Mouse (Mus musculus): ENCODE results near the gene Islr. TPM values are rescaled to one million over a fixed set of nuclear protein-coding genes. Genes with fewer than 3 reads are reported as not detected.

Gene Islr
- polyA plus RNA-seq, 1 experiment from 2014 or later, result 4.2 TPM

- H3K4me2 ChIP-seq, result no peak overlapping the region
- H3K4me1 ChIP-seq (replicated peaks), result peaks cover 18% of the 10 kb centered on the region; the same call in 1 of the 2 replicates
- H3K4me3 ChIP-seq (replicated peaks), result no peak overlapping the region
- no peaks in the 10 kb centered on the region for H3K36me3 ChIP-seq
- DNase-seq, result no peak
- ATAC-seq (ENCODE audit: low read depth), result no peak
- no peak overlapping the region for H3K9ac ChIP-seq
- peaks cover 76% of the 10 kb centered on the region for H3K27me3 ChIP-seq
- H3K27ac ChIP-seq, result no peak overlapping the region
- 40% methylated on average over 9 of the region's 9 CpGs for WGBS (ENCODE audit: insufficient replicate concordance)
- no peaks in the 10 kb centered on the region for H3K9me3 ChIP-seq (replicated peaks)
Observed at GRCm38 (mm10) chr9:58194222-58194621, 9.9 kb downstream of the Islr start.

GRCm38 (mm10) chr9:58184456-58184855, 19.6 kb downstream of the Islr start:
- Histone ChIP-seq H3K27me3 (no peaks in the 10 kb centered on the region), H3K4me3 (replicated peaks) (no peak overlapping the region), H3K4me1 (replicated peaks) (no peaks in the 10 kb centered on the region), H3K4me2 (no peak overlapping the region), H3K9me3 (replicated peaks) (no peaks in the 10 kb centered on the region), H3K27ac (no peak overlapping the region), H3K36me3 (no peaks in the 10 kb centered on the region), H3K9ac (no peak overlapping the region)
- no peak for DNase-seq
- WGBS (ENCODE audit: insufficient replicate concordance), result 64% methylated on average over 6 of the region's 6 CpGs
- no peak for ATAC-seq (ENCODE audit: low read depth)

- no peak for ATAC-seq (ENCODE audit: low read depth)
Observed at GRCm38 (mm10) chr9:58179390-58179789, 24.7 kb downstream of the Islr start.

GRCm38 (mm10) chr9:58177165-58177564, 26.9 kb downstream of the Islr start:
- no peaks in the 10 kb centered on the region for H3K4me1 ChIP-seq (replicated peaks)
- H3K4me3 ChIP-seq (replicated peaks), result no peak overlapping the region
- H3K9me3 ChIP-seq (replicated peaks), result no peaks in the 10 kb centered on the region
- DNase-seq (no peak), ATAC-seq (ENCODE audit: low read depth) (no peak)
- no peak overlapping the region for H3K9ac ChIP-seq
- H3K4me2 ChIP-seq, result no peak overlapping the region
- H3K27ac ChIP-seq, result no peak overlapping the region
- H3K27me3 ChIP-seq, result no peaks in the 10 kb centered on the region
- WGBS (ENCODE audit: insufficient replicate concordance), result 48% methylated on average over 4 of the region's 4 CpGs
- H3K36me3 ChIP-seq, result no peaks in the 10 kb centered on the region

More at GRCm38 (mm10) chr9:58179390-58179789, 24.7 kb downstream of the Islr start:
- Histone ChIP-seq H3K27me3 (no peaks in the 10 kb centered on the region), H3K4me2 (no peak overlapping the region), H3K27ac (no peak overlapping the region), H3K36me3 (no peaks in the 10 kb centered on the region), H3K9ac (no peak overlapping the region), H3K4me3 (replicated peaks) (no peak overlapping the region), H3K9me3 (replicated peaks) (no peaks in the 10 kb centered on the region), H3K4me1 (replicated peaks) (no peaks in the 10 kb centered on the region)
- no peak for DNase-seq
- 73% methylated on average over 2 of the region's 2 CpGs for WGBS (ENCODE audit: insufficient replicate concordance)

GRCm38 (mm10) chr9:58175745-58176487, 28.2 kb downstream of the Islr start:
- Histone ChIP-seq H3K4me1 (replicated peaks) (no peaks in the 10 kb centered on the region), H3K9ac (no peak overlapping the region), H3K36me3 (no peaks in the 10 kb centered on the region), H3K27ac (no peak overlapping the region), H3K4me3 (replicated peaks) (no peak overlapping the region), H3K9me3 (replicated peaks) (no peaks in the 10 kb centered on the region), H3K27me3 (no peaks in the 10 kb centered on the region), H3K4me2 (no peak overlapping the region)
- WGBS (ENCODE audit: insufficient replicate concordance), result 53% methylated on average over 5 of the region's 5 CpGs
- ATAC-seq (ENCODE audit: low read depth), result no peak
- no peak for DNase-seq

- H3K9me3 ChIP-seq (replicated peaks), result no peaks in the 10 kb centered on the region
- WGBS (ENCODE audit: insufficient replicate concordance), result 45% methylated on average over 5 of the region's 5 CpGs
- no peak for ATAC-seq (ENCODE audit: low read depth)
- H3K4me1 ChIP-seq (replicated peaks), result no peaks in the 10 kb centered on the region
- no peaks in the 10 kb centered on the region for H3K36me3 ChIP-seq
- H3K9ac ChIP-seq, result no peak overlapping the region
- H3K4me3 ChIP-seq (replicated peaks), result no peak overlapping the region
- no peaks in the 10 kb centered on the region for H3K27me3 ChIP-seq
- no peak overlapping the region for H3K27ac ChIP-seq
- no peak for DNase-seq
- no peak overlapping the region for H3K4me2 ChIP-seq
Observed at GRCm38 (mm10) chr9:58174818-58175251, 29.3 kb downstream of the Islr start.

- Histone ChIP-seq H3K9me3 (replicated peaks) (no peaks in the 10 kb centered on the region), H3K4me1 (replicated peaks) (no peaks in the 10 kb centered on the region), H3K27me3 (no peaks in the 10 kb centered on the region), H3K4me2 (no peak overlapping the region), H3K27ac (no peak overlapping the region), H3K9ac (no peak overlapping the region), H3K36me3 (no peaks in the 10 kb centered on the region), H3K4me3 (replicated peaks) (no peak overlapping the region)
- DNase-seq (no peak), ATAC-seq (ENCODE audit: low read depth) (no peak)
- 59% methylated on average over 2 of the region's 2 CpGs for WGBS (ENCODE audit: insufficient replicate concordance)
Observed at GRCm38 (mm10) chr9:58172863-58173262, 31.2 kb downstream of the Islr start.

GRCm38 (mm10) chr9:58169426-58169825, 34.7 kb downstream of the Islr start:
- no peaks in the 10 kb centered on the region for H3K4me1 ChIP-seq (replicated peaks)
- H3K9me3 ChIP-seq (replicated peaks), result no peaks in the 10 kb centered on the region
- no peaks in the 10 kb centered on the region for H3K36me3 ChIP-seq
- H3K4me2 ChIP-seq, result no peak overlapping the region
- H3K9ac ChIP-seq, result no peak overlapping the region
- no peaks in the 10 kb centered on the region for H3K27me3 ChIP-seq
- no peak overlapping the region for H3K4me3 ChIP-seq (replicated peaks)
- no peak for ATAC-seq (ENCODE audit: low read depth)
- no peak overlapping the region for H3K27ac ChIP-seq
- no peak for DNase-seq
- WGBS (ENCODE audit: insufficient replicate concordance), result 65% methylated on average over 6 of the region's 6 CpGs

GRCm38 (mm10) chr9:58168880-58169279, 35.2 kb downstream of the Islr start:
- no peak overlapping the region for H3K9ac ChIP-seq
- no peak overlapping the region for H3K4me3 ChIP-seq (replicated peaks)
- H3K36me3 ChIP-seq, result no peaks in the 10 kb centered on the region
- H3K9me3 ChIP-seq (replicated peaks), result no peaks in the 10 kb centered on the region
- H3K4me2 ChIP-seq, result no peak overlapping the region
- 56% methylated on average over 3 of the region's 3 CpGs for WGBS (ENCODE audit: insufficient replicate concordance)
- DNase-seq (no peak), ATAC-seq (ENCODE audit: low read depth) (no peak)
- H3K27me3 ChIP-seq, result no peaks in the 10 kb centered on the region
- H3K27ac ChIP-seq, result no peak overlapping the region
- H3K4me1 ChIP-seq (replicated peaks), result no peaks in the 10 kb centered on the region

- Histone ChIP-seq H3K36me3 (no peaks in the 10 kb centered on the region), H3K27me3 (no peaks in the 10 kb centered on the region), H3K4me2 (no peak overlapping the region), H3K4me1 (replicated peaks) (no peaks in the 10 kb centered on the region), H3K9me3 (replicated peaks) (no peaks in the 10 kb centered on the region), H3K27ac (no peak overlapping the region), H3K4me3 (replicated peaks) (no peak overlapping the region), H3K9ac (no peak overlapping the region)
- ATAC-seq (ENCODE audit: low read depth) (no peak), DNase-seq (no peak)
- whole genome bisulfite sequencing (ENCODE audit: insufficient replicate concordance), result 54% methylated on average over 1 of the region's 1 CpGs
Observed at GRCm38 (mm10) chr9:58165779-58166178, 38.3 kb downstream of the Islr start.

GRCm38 (mm10) chr9:58163146-58163545, 41.0 kb downstream of the Islr start:
- Histone ChIP-seq H3K4me1 (replicated peaks) (no peaks in the 10 kb centered on the region), H3K27ac (no peak overlapping the region)
- ATAC-seq (ENCODE audit: low read depth), result no peak

GRCm38 (mm10) chr9:58162173-58162572, 41.9 kb downstream of the Islr start:
- 64% methylated on average over 3 of the region's 3 CpGs for WGBS (ENCODE audit: insufficient replicate concordance)
- Histone ChIP-seq H3K27ac (no peak overlapping the region), H3K9me3 (replicated peaks) (no peaks in the 10 kb centered on the region), H3K4me3 (replicated peaks) (no peak overlapping the region), H3K4me1 (replicated peaks) (no peaks in the 10 kb centered on the region), H3K9ac (no peak overlapping the region), H3K36me3 (no peaks in the 10 kb centered on the region), H3K27me3 (no peaks in the 10 kb centered on the region; the same call in 1 of the 2 replicates), H3K4me2 (no peak overlapping the region)
- DNase-seq (no peak), ATAC-seq (ENCODE audit: low read depth) (no peak)

More at GRCm38 (mm10) chr9:58163146-58163545, 41.0 kb downstream of the Islr start:
- 52% methylated on average over 5 of the region's 5 CpGs for WGBS (ENCODE audit: insufficient replicate concordance)
- no peaks in the 10 kb centered on the region for H3K9me3 ChIP-seq (replicated peaks)
- H3K4me3 ChIP-seq (replicated peaks), result no peak overlapping the region
- no peak for DNase-seq
- no peak overlapping the region for H3K4me2 ChIP-seq
- H3K27me3 ChIP-seq, result no peaks in the 10 kb centered on the region; the same call in 1 of the 2 replicates
- H3K36me3 ChIP-seq, result no peaks in the 10 kb centered on the region
- no peak overlapping the region for H3K9ac ChIP-seq
